Mouse (Mus musculus) hindbrain, embryonic 14.5 days (tissue): Measurements from ENCODE around the gene Smc1a. TPM values are rescaled to one million over a fixed set of nuclear protein-coding genes. Genes with fewer than 3 reads are reported as not detected.
"Not testable (repeated sequence)": the region's sequence is repeated elsewhere in the genome, so short reads cannot be mapped to it uniquely, and the experiment has no call there.

Experiments used
- ATAC-seq: fragments of 200-750 bp; cut with Nextera tagmentation; 2 replicates; pipeline ENCODE4 v1.8.0; 2017; ENCODE audit warnings: moderate number of reproducible peaks, mild to moderate bottlenecking, moderate TSS enrichment, moderate library complexity; ENCODE audit not compliant: low FRiP score
- DNase-seq: peaks from one replicate; pipeline ENCODE4 v3.0.0-alpha.2; 2015; ENCODE audit warnings: low spot score
- H3K27ac ChIP-seq: fragments of 300-500 bp; sonication (generic); 2 replicates; pipeline ENCODE4 v1.5.1; 2014; ENCODE audit warnings: mild to moderate bottlenecking, moderate library complexity
- H3K27me3 ChIP-seq: fragments of 300-500 bp; sonication (generic); 2 replicates; pipeline ENCODE4 v1.6.1; 2014; ENCODE audit warnings: mild to moderate bottlenecking, low read length, mixed read lengths; ENCODE audit not compliant: control insufficient read depth, insufficient read depth
- H3K36me3 ChIP-seq: fragments of 300-500 bp; sonication (generic); replicated peaks from 2 replicates; pipeline ENCODE4 v1.6.1; 2014; ENCODE audit not compliant: control insufficient read depth, insufficient read depth
- H3K4me1 ChIP-seq: fragments of 300-500 bp; sonication (generic); replicated peaks from 2 replicates; pipeline ENCODE4 v1.6.1; 2014; ENCODE audit warnings: antibody characterized with exemption, low read length, mixed read lengths; ENCODE audit not compliant: control insufficient read depth, insufficient read depth
- H3K4me2 ChIP-seq: fragments of 300-500 bp; sonication (generic); replicated peaks from 2 replicates; pipeline ENCODE4 v1.6.1; 2014; ENCODE audit warnings: mild to moderate bottlenecking, moderate library complexity
- H3K4me3 ChIP-seq: fragments of 300-500 bp; sonication (generic); replicated peaks from 2 replicates; pipeline ENCODE4 v1.5.1; 2014; ENCODE audit warnings: mild to moderate bottlenecking, low read length
- H3K9ac ChIP-seq: fragments of 300-500 bp; sonication (generic); 2 replicates; pipeline ENCODE4 v1.6.1; 2014
- H3K9me3 ChIP-seq: fragments of 300-500 bp; sonication (generic); 2 replicates; pipeline ENCODE4 v1.6.1; 2016; ENCODE audit warnings: low read length; ENCODE audit not compliant: control insufficient read depth
- WGBS: fragments of 180-500 bp; shearing (Covaris S2); extraction: QIAGEN DNeasy Blood & Tissue Kit; methylation state at CpG from one replicate; pipeline ENCODE4 v1.1.7; 2014; 5-methylcytosine and 5-hydroxymethylcytosine counted together
- polyA plus RNA-seq: library from polyadenylated mRNA; unstranded; fragments of >200 nt; fragmentation: Nextera tagmentation; extraction: Ambion mirVana; gene quantifications from 2 replicates; pipeline ENCODE4 v1.2.1, GENCODE M21; 2014

Smc1a gene
- polyA plus RNA-seq, 1 experiment from 2014 or later, result 67.4 TPM

DNA sequence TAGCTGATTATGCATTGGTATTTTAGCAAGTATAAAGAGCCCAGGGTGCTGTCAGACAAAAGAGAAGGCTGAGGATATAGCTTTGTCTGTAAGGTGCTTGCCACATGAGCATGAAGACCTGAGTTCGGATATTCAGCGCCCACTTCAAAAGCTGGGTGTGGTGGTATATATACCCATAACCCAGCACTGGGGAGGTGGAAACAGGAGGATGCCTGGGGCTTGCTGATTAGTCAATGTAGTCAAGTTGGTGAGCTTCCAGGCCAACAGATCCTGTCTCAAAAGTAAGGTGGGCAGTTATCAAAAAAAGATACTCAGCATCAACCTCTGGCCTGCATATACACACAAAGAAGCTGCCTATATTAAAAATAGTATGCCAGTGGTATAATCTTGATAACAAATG is 3.1 kb downstream of the Smc1a start:
- Histone ChIP-seq H3K36me3 (no peaks in the 10 kb centered on the region), H3K4me1 (peaks cover 7% of the 10 kb centered on the region; the same call in 1 of the 2 replicates), H3K4me3 (no peak overlapping the region), H3K4me2 (no peak overlapping the region), H3K9ac (no peak overlapping the region), H3K27ac (no peak overlapping the region), H3K27me3 (peaks cover 44% of the 10 kb centered on the region), H3K9me3 (no peaks in the 10 kb centered on the region)
- 93% methylated on average over 2 of the region's 2 CpGs for WGBS
- ATAC-seq (no peak), DNase-seq (no peak)

DNA sequence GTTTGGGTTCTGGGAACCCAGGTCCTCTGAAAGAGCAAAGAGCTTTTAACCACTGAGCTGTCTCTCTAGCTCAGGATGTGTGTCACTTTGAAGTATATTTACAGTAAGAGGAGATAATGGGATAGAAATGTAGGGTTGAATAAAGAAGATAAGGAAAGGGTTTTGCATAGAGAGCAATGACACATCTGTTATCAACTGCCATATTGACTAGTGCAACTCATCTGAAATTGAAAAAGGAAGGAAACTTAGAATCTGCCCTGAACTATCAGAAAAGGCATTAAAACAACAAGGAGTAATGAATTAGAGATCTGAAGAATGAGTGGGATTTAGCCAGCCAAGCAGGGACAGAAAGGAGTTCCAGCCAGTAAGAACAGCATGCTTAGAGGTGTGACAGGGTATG is 23.6 kb downstream of the Smc1a start:
- H3K27me3 ChIP-seq, result peaks cover 41% of the 10 kb centered on the region
- no peak overlapping the region for H3K27ac ChIP-seq
- no peak for DNase-seq
- H3K4me3 ChIP-seq, result no peak overlapping the region
- peaks cover 36% of the 10 kb centered on the region for H3K36me3 ChIP-seq
- H3K9me3 ChIP-seq, result no peaks in the 10 kb centered on the region
- ATAC-seq, result no peak
- H3K4me1 ChIP-seq, result no peaks in the 10 kb centered on the region
- no peak overlapping the region for H3K9ac ChIP-seq
- H3K4me2 ChIP-seq, result no peak overlapping the region

DNA sequence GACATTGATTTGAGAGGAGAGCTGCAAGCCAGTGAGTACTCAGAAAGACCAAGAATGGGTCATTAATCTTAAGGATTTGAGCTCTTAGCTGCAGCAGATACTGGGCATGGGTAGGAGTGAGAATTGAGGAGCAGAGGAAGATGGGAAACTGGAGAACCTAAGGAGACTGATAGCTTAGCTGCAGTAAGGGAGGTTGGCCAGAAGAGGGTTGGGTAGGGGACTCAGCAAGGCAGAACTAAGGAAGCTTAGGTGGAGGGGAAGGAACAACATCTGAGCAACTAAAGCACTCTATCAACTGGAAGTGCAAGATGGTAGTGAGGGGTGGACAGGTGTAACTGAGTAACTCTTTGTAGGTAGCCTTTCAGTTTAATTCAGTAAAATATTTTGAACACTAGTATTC is 31.0 kb downstream of the Smc1a start:
- H3K36me3 ChIP-seq, result peaks cover 15% of the 10 kb centered on the region
- no peak overlapping the region for H3K4me2 ChIP-seq
- no peak for DNase-seq
- H3K27ac ChIP-seq, result no peak overlapping the region
- no peaks in the 10 kb centered on the region for H3K9me3 ChIP-seq
- no peak for ATAC-seq
- H3K4me3 ChIP-seq, result no peak overlapping the region
- no peak overlapping the region for H3K9ac ChIP-seq
- peaks cover 61% of the 10 kb centered on the region for H3K27me3 ChIP-seq
- no peaks in the 10 kb centered on the region for H3K4me1 ChIP-seq

DNA sequence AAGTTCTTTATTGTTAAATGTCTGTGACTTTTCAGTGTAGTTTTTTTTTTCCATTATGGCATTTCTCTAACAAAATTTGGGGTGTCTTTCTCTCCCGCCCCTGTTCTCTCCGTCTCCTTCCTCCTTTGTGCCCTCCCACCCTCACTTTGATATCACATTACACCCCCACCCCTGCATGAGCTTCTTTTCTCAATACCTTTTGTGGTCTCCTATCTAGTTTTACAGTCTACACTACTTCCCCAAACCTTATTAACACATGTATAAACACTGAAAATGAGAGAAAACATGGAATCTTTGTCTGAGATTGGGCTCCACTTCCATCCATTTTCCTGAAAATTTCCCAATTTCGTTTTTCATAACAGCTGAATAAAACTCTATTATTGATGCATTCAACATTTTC is 36.3 kb downstream of the Smc1a start:
- no peak overlapping the region for H3K27ac ChIP-seq
- H3K9me3 ChIP-seq, result no peaks in the 10 kb centered on the region
- H3K4me2 ChIP-seq, result no peak overlapping the region
- no peak overlapping the region for H3K9ac ChIP-seq
- ATAC-seq, result no peak
- H3K36me3 ChIP-seq, result peaks cover 11% of the 10 kb centered on the region
- H3K4me1 ChIP-seq, result no peaks in the 10 kb centered on the region
- WGBS, result 79% methylated on average over 3 of the region's 3 CpGs
- no peak for DNase-seq
- H3K4me3 ChIP-seq, result no peak overlapping the region
- peaks cover 78% of the 10 kb centered on the region for H3K27me3 ChIP-seq

DNA sequence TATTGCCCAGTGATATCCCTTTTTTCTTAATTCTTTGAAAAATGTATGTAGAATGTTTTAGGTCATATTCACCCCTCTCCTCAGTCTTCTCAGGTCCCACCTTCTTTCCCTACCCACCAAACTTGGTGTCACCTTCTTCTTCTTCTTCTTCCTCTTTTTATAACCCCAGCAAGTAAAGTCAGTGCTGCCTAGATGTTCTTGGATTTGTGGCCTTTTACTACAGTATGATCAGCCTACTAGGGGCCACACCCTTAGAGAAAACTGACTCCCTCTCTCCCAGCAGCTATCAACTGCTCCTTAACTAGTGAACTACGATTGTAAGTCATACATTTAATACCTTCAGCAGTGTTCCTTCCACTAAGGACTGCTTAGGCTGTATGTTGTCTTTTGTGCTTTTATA is 37.9 kb downstream of the Smc1a start:
- no peaks in the 10 kb centered on the region for H3K9me3 ChIP-seq
- H3K36me3 ChIP-seq, result peaks cover 8% of the 10 kb centered on the region; the same call in 1 of the 2 replicates
- H3K4me3 ChIP-seq, result no peak overlapping the region
- DNase-seq (no peak), ATAC-seq (no peak)
- no peak overlapping the region for H3K9ac ChIP-seq
- H3K27me3 ChIP-seq, result peaks cover 82% of the 10 kb centered on the region
- WGBS, result 100% methylated on average over 1 of the region's 1 CpGs
- no peaks in the 10 kb centered on the region for H3K4me1 ChIP-seq
- no peak overlapping the region for H3K27ac ChIP-seq
- H3K4me2 ChIP-seq, result no peak overlapping the region

DNA sequence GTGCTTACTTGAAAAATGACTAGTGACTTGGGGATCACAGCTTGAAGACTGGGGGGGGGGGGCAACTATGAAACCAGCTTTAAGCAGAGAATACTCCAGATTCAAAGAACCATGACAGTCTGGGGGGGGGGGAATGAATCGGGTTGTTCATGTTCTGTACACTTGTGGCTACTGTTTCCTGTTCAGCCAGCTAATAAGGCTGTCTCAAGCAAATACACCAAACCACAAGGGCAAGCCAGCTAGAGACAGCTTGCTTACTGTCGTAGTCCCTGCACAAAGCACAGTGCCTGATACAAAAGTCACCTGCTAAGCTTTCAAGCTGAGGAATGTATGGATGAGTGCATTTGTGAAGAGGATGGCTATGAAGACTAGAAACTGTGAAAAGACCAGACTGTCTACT is 49.4 kb downstream of the Smc1a start:
- H3K27me3 ChIP-seq, result peaks cover 87% of the 10 kb centered on the region
- DNase-seq, result no peak
- no peak overlapping the region for H3K4me2 ChIP-seq
- no peak overlapping the region for H3K27ac ChIP-seq
- ATAC-seq, result no peak
- H3K9ac ChIP-seq, result no peak overlapping the region
- WGBS, result 70% methylated on average over 2 of the region's 2 CpGs
- H3K4me1 ChIP-seq, result no peaks in the 10 kb centered on the region
- H3K36me3 ChIP-seq, result peaks cover 13% of the 10 kb centered on the region
- no peaks in the 10 kb centered on the region for H3K9me3 ChIP-seq
- no peak overlapping the region for H3K4me3 ChIP-seq

DNA sequence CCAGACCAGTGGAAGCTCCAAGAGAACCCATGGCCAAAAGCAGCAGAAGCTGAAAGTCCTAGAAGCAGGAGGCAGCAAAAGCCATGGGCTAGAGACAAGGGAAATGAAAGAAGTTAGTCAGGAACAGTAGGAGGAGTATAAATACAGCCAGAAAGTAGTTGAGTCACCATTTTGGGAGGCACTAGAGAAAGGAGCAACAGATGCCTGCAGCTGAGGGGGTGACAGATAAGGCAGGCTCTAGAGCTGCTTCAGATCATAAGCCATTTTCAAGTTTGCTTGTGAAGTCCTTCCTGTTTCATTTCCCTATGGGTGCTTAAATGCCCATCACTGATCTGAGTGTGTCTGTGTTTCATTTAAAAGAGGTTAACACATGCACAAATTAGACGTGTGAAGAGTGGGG is 51.6 kb downstream of the Smc1a start:
- WGBS, result 76% methylated on average over 1 of the region's 1 CpGs
- Histone ChIP-seq H3K4me1 (no peaks in the 10 kb centered on the region), H3K4me2 (no peak overlapping the region), H3K27me3 (peaks cover 73% of the 10 kb centered on the region), H3K9ac (no peak overlapping the region), H3K27ac (no peak overlapping the region), H3K36me3 (no peaks in the 10 kb centered on the region), H3K9me3 (no peaks in the 10 kb centered on the region), H3K4me3 (no peak overlapping the region)
- ATAC-seq, result no peak
- no peak for DNase-seq

DNA sequence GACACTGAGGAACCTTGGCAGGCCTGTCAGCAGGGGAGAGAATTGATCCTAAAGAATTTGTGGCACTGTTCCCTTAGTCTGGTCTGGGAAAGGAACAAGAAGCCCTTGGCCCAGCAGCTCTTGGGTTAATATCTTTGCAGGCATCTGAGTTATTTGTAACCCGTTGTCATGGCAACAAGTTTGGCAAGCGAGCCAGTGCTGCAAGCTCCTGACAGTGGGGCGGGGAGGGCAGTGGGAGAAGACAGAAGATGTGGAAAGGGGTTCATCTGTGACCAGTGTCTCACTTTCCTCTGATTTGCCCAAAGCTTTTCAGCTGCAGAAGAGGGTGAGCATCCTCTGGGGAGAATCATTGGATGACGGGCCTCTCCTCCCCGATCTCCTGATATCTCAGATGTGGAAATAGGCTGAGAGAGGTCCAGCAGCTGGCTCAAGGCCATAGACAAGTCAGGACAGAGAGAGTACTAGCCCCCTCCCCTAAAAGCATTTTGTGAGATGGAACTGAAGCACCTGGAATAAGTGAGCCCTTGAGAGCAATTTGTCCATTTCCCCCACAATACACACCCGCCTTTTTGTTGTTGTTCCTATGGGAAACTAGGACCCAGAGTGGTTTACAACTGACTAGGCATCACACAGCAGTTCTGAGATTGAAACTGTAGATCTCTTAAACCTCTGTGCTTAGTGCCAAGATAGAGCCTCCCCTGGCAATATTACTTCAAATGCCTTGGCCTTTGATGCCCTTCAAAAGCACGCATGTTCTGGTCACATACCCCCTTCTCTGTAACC is 73.8 kb downstream of the Smc1a start:
- not testable (repeated sequence) for H3K36me3 ChIP-seq, H3K9ac ChIP-seq, H3K9me3 ChIP-seq, H3K4me1 ChIP-seq, H3K27ac ChIP-seq, H3K4me3 ChIP-seq
- Histone ChIP-seq H3K4me2 (peak overlapping the region; percentile 31; the same call in 1 of the 2 replicates), H3K27me3 (peaks cover 72% of the 10 kb centered on the region)
- 32% methylated on average over 6 of the region's 7 CpGs for WGBS
- peak; percentile 77 for DNase-seq
- ATAC-seq, result peak; percentile 88

DNA sequence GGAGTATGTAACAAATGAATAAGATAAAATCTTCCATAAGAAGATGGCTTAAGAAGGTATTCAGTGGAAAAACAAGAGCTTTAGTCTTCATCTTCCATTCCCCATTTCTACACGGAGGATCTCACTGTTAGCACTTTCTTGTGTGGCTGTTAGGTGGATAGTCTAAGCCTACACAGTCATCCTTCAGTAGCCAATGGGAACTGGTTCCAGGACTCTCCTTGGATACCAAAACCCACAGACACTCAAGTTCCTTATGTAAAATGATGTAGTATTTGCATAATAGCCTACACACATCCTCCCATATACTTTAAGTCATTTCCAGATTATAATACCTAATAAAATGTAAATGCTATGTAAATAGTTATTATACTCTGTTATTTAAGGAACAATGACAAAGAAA is 81.3 kb downstream of the Smc1a start:
- ATAC-seq, result no peak
- H3K9me3 ChIP-seq, result no peaks in the 10 kb centered on the region
- H3K36me3 ChIP-seq, result no peaks in the 10 kb centered on the region
- no peak overlapping the region for H3K4me2 ChIP-seq
- H3K27ac ChIP-seq, result no peak overlapping the region
- DNase-seq, result no peak
- no peaks in the 10 kb centered on the region for H3K4me1 ChIP-seq
- 53% methylated on average over 1 of the region's 1 CpGs for WGBS
- H3K27me3 ChIP-seq, result peaks cover 74% of the 10 kb centered on the region
- no peak overlapping the region for H3K9ac ChIP-seq
- H3K4me3 ChIP-seq, result no peak overlapping the region
